Mouse (Mus musculus): Measurements from ENCODE around the gene Dnajc3. TPM values are rescaled to one million over a fixed set of nuclear protein-coding genes. Genes with fewer than 3 reads are reported as not detected.

Gene Dnajc3
- polyA plus RNA-seq, 1 experiment from 2014 or later: 46.7 TPM

- Histone ChIP-seq H3K27ac (ENCODE audit: low read depth, low read length) (peak within 1 kb of the TSS; percentile 63), H3K4me2 (replicated peaks; ENCODE audit: low read depth, low read length) (peak within 1 kb of the TSS; percentile 53), H3K9ac (ENCODE audit: low read depth, low read length) (peak within 1 kb of the TSS; percentile 65), H3K9me3 (ENCODE audit: control insufficient read depth, low read length) (no peaks in the 10 kb centered on the region), H3K4me3 (ENCODE audit: low read length) (peak within 1 kb of the TSS; percentile 54), H3K36me3 (ENCODE audit: control insufficient read depth, insufficient read depth, low read length) (peaks cover 5% of the 10 kb centered on the region; the same call in 1 of the 2 replicates), H3K27me3 (ENCODE audit: control insufficient read depth, insufficient read depth, low read length) (peaks cover 8% of the 10 kb centered on the region), H3K4me1 (ENCODE audit: control insufficient read depth, insufficient read depth, low read length) (peaks cover 16% of the 10 kb centered on the region)
- 1% methylated on average over 47 of the region's 55 CpGs for WGBS
- ATAC-seq (ENCODE audit: low FRiP score, low TSS enrichment): peak; percentile 95
Measured at GRCm38 (mm10) chr14:118924673-118925615, 12.8 kb upstream of the Dnajc3 start, which contains the start of gene Dzip1. Dzip1 (minus strand) TSS chr14:118925460.

DNA sequence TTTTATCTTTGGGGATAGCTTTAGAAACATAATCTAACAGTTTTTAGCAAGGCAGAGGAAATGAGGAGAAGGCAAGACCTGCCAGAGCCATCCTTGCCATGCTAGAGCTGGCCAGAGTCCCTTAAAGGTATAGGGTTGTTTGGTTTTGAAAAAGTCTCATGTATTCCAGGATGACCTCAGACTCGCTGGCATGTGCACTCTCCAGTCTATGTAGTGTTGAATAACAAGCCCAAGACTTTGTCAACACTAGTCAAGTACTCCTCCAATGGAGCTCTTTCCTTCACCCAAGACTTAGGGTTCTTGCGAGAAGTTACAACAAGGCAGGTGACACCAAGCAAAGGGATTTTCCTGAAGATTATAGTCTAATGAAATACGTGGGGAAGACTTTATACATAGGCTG is 9.2 kb upstream of the Dnajc3 start:
- ATAC-seq (ENCODE audit: low FRiP score, low TSS enrichment): no peak
- Histone ChIP-seq H3K9me3 (ENCODE audit: control insufficient read depth, low read length) (no peaks in the 10 kb centered on the region), H3K4me1 (ENCODE audit: control insufficient read depth, insufficient read depth, low read length) (no peaks in the 10 kb centered on the region; the same call in 1 of the 2 replicates), H3K27ac (ENCODE audit: low read depth, low read length) (no peak overlapping the region), H3K4me2 (replicated peaks; ENCODE audit: low read depth, low read length) (no peak overlapping the region), H3K27me3 (ENCODE audit: control insufficient read depth, insufficient read depth, low read length) (no peaks in the 10 kb centered on the region), H3K36me3 (ENCODE audit: control insufficient read depth, insufficient read depth, low read length) (no peaks in the 10 kb centered on the region), H3K9ac (ENCODE audit: low read depth, low read length) (no peak overlapping the region), H3K4me3 (ENCODE audit: low read length) (no peak overlapping the region)
- 88% methylated on average over 3 of the region's 3 CpGs for WGBS

DNA sequence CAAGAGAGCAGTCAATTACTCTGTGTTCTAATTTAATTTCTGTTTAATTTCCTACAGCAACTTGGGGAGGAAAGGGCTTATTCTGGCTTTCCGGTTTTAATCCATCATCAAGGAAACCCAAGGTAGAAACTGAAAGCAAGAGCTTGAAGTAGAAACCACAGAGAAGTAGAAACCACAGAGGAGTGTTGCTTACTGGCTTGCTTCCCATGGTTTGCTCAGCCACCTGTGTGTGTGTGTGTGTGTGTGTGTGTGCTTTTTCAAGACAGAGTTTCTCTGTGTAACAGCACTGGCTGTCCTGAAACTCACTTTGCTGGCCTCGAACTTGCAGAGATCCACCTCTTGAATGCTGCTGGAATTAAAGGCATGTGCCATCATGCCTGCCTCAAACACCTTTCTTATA is 8.0 kb upstream of the Dnajc3 start:
- H3K9me3 ChIP-seq (ENCODE audit: control insufficient read depth, low read length): no peaks in the 10 kb centered on the region
- ATAC-seq (ENCODE audit: low FRiP score, low TSS enrichment): no peak

DNA sequence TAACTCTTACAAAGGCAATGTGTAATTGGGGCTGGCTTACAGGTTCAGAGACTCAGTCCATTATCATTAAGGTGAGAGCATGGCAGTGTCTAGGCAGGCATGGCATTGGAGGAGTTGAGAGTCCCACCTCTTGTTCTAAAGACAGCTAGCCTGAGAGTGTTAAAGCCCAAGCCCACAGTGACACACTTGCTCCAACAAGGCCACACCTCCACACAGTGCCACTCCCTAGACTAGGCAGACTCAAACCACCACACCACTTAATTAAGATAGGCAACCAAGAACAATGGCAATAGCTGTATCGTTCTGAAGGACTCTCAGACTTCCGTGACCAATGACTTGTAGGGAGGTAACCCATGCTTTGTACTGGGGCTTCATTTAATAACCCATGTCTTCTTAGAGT is 7.0 kb upstream of the Dnajc3 start:
- Histone ChIP-seq H3K4me2 (replicated peaks; ENCODE audit: low read depth, low read length) (no peak overlapping the region), H3K9me3 (ENCODE audit: control insufficient read depth, low read length) (no peaks in the 10 kb centered on the region), H3K27me3 (ENCODE audit: control insufficient read depth, insufficient read depth, low read length) (no peaks in the 10 kb centered on the region), H3K36me3 (ENCODE audit: control insufficient read depth, insufficient read depth, low read length) (no peaks in the 10 kb centered on the region), H3K9ac (ENCODE audit: low read depth, low read length) (no peak overlapping the region), H3K27ac (ENCODE audit: low read depth, low read length) (no peak overlapping the region), H3K4me3 (ENCODE audit: low read length) (no peak overlapping the region), H3K4me1 (ENCODE audit: control insufficient read depth, insufficient read depth, low read length) (no peaks in the 10 kb centered on the region)
- 80% methylated on average over 2 of the region's 2 CpGs for WGBS
- no peak for ATAC-seq (ENCODE audit: low FRiP score, low TSS enrichment)

More for the DNA sequence above, 8.0 kb upstream of the Dnajc3 start:
- Histone ChIP-seq H3K9ac (ENCODE audit: low read depth, low read length) (no peak overlapping the region), H3K27me3 (ENCODE audit: control insufficient read depth, insufficient read depth, low read length) (no peaks in the 10 kb centered on the region), H3K4me1 (ENCODE audit: control insufficient read depth, insufficient read depth, low read length) (no peaks in the 10 kb centered on the region), H3K4me3 (ENCODE audit: low read length) (no peak overlapping the region), H3K27ac (ENCODE audit: low read depth, low read length) (no peak overlapping the region), H3K4me2 (replicated peaks; ENCODE audit: low read depth, low read length) (no peak overlapping the region), H3K36me3 (ENCODE audit: control insufficient read depth, insufficient read depth, low read length) (no peaks in the 10 kb centered on the region)
- WGBS: 90% methylated on average over 2 of the region's 2 CpGs

- Histone ChIP-seq H3K4me1 (ENCODE audit: control insufficient read depth, insufficient read depth, low read length) (no peaks in the 10 kb centered on the region), H3K27me3 (ENCODE audit: control insufficient read depth, insufficient read depth, low read length) (no peaks in the 10 kb centered on the region), H3K9me3 (ENCODE audit: control insufficient read depth, low read length) (no peaks in the 10 kb centered on the region), H3K9ac (ENCODE audit: low read depth, low read length) (no peak overlapping the region), H3K27ac (ENCODE audit: low read depth, low read length) (no peak overlapping the region), H3K4me2 (replicated peaks; ENCODE audit: low read depth, low read length) (no peak overlapping the region), H3K4me3 (ENCODE audit: low read length) (no peak overlapping the region), H3K36me3 (ENCODE audit: control insufficient read depth, insufficient read depth, low read length) (no peaks in the 10 kb centered on the region)
- no peak for ATAC-seq (ENCODE audit: low FRiP score, low TSS enrichment)
- 75% methylated on average over 2 of the region's 2 CpGs for WGBS
Measured at GRCm38 (mm10) chr14:118931181-118931580, 6.6 kb upstream of the Dnajc3 start.

GRCm38 (mm10) chr14:118932956-118933355 is 4.8 kb upstream of the Dnajc3 start:
- WGBS: 57% methylated on average over 8 of the region's 8 CpGs
- Histone ChIP-seq H3K27ac (ENCODE audit: low read depth, low read length) (no peak overlapping the region), H3K4me1 (ENCODE audit: control insufficient read depth, insufficient read depth, low read length) (no peaks in the 10 kb centered on the region), H3K4me3 (ENCODE audit: low read length) (no peak overlapping the region), H3K36me3 (ENCODE audit: control insufficient read depth, insufficient read depth, low read length) (no peaks in the 10 kb centered on the region), H3K27me3 (ENCODE audit: control insufficient read depth, insufficient read depth, low read length) (no peaks in the 10 kb centered on the region), H3K9ac (ENCODE audit: low read depth, low read length) (no peak overlapping the region), H3K9me3 (ENCODE audit: control insufficient read depth, low read length) (no peaks in the 10 kb centered on the region), H3K4me2 (replicated peaks; ENCODE audit: low read depth, low read length) (no peak overlapping the region)
- ATAC-seq (ENCODE audit: low FRiP score, low TSS enrichment): no peak

DNA sequence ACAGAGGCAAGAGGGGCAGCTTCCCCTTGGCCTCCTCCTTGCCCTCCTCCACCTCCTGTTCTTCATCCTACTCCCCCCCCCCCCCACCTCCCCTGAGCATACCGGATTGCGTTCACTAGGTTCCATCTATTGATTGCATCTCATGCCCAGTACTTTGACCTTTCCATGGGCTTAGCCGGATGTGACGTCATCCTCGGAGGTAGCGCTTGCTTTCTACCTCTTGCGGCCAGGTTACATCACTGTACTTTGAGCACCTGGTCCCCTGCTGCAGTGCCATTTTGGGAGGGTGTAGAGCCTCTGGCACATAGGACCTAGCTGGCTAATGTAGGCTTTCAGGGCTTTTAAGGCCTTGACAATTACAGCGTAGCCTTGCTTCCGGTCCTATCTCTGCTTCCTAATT is 3.1 kb upstream of the Dnajc3 start:
- Histone ChIP-seq H3K9me3 (ENCODE audit: control insufficient read depth, low read length) (no peaks in the 10 kb centered on the region), H3K4me1 (ENCODE audit: control insufficient read depth, insufficient read depth, low read length) (peaks cover 5% of the 10 kb centered on the region), H3K27me3 (ENCODE audit: control insufficient read depth, insufficient read depth, low read length) (no peaks in the 10 kb centered on the region), H3K27ac (ENCODE audit: low read depth, low read length) (no peak overlapping the region), H3K36me3 (ENCODE audit: control insufficient read depth, insufficient read depth, low read length) (no peaks in the 10 kb centered on the region), H3K4me3 (ENCODE audit: low read length) (no peak overlapping the region), H3K4me2 (replicated peaks; ENCODE audit: low read depth, low read length) (no peak overlapping the region), H3K9ac (ENCODE audit: low read depth, low read length) (no peak overlapping the region)
- ATAC-seq (ENCODE audit: low FRiP score, low TSS enrichment): no peak
- 79% methylated on average over 9 of the region's 9 CpGs for WGBS

- Histone ChIP-seq H3K27me3 (ENCODE audit: control insufficient read depth, insufficient read depth, low read length) (no peaks in the 10 kb centered on the region), H3K4me3 (ENCODE audit: low read length) (no peak overlapping the region), H3K9me3 (ENCODE audit: control insufficient read depth, low read length) (no peaks in the 10 kb centered on the region), H3K9ac (ENCODE audit: low read depth, low read length) (no peak overlapping the region), H3K4me2 (replicated peaks; ENCODE audit: low read depth, low read length) (no peak overlapping the region), H3K27ac (ENCODE audit: low read depth, low read length) (no peak overlapping the region), H3K4me1 (ENCODE audit: control insufficient read depth, insufficient read depth, low read length) (peaks cover 5% of the 10 kb centered on the region), H3K36me3 (ENCODE audit: control insufficient read depth, insufficient read depth, low read length) (no peaks in the 10 kb centered on the region)
- 52% methylated on average over 3 of the region's 3 CpGs for WGBS
- ATAC-seq (ENCODE audit: low FRiP score, low TSS enrichment): no peak
Measured at GRCm38 (mm10) chr14:118936236-118936635, 1.5 kb upstream of the Dnajc3 start.

- no peak for ATAC-seq (ENCODE audit: low FRiP score, low TSS enrichment)
- 24% methylated on average over 4 of the region's 4 CpGs for WGBS
- H3K27ac ChIP-seq (ENCODE audit: low read depth, low read length): no peak overlapping the region; the same call in 1 of the 2 replicates
- H3K36me3 ChIP-seq (ENCODE audit: control insufficient read depth, insufficient read depth, low read length): no peaks in the 10 kb centered on the region
- H3K4me2 ChIP-seq (replicated peaks; ENCODE audit: low read depth, low read length): peak overlapping the region; percentile 66
- no peaks in the 10 kb centered on the region for H3K27me3 ChIP-seq (ENCODE audit: control insufficient read depth, insufficient read depth, low read length)
- no peaks in the 10 kb centered on the region for H3K9me3 ChIP-seq (ENCODE audit: control insufficient read depth, low read length)
- H3K4me3 ChIP-seq (ENCODE audit: low read length): peak overlapping the region; percentile 97
- peak overlapping the region; percentile 61 for H3K9ac ChIP-seq (ENCODE audit: low read depth, low read length)
- peaks cover 5% of the 10 kb centered on the region for H3K4me1 ChIP-seq (ENCODE audit: control insufficient read depth, insufficient read depth, low read length)
Measured at GRCm38 (mm10) chr14:118936952-118937351, 824 bp upstream of the Dnajc3 start.

Data from kidney, embryonic 14.5 days (tissue).